Mouse (Mus musculus): ENCODE measurements around the gene Zc2hc1c.

Zc2hc1c gene

GRCm38 (mm10) chr12:85338815-85339214 lies 50.4 kb downstream of the Zc2hc1c start:
- in situ Hi-C loops (cut with MboI, MseI), result no loop called here

DNA sequence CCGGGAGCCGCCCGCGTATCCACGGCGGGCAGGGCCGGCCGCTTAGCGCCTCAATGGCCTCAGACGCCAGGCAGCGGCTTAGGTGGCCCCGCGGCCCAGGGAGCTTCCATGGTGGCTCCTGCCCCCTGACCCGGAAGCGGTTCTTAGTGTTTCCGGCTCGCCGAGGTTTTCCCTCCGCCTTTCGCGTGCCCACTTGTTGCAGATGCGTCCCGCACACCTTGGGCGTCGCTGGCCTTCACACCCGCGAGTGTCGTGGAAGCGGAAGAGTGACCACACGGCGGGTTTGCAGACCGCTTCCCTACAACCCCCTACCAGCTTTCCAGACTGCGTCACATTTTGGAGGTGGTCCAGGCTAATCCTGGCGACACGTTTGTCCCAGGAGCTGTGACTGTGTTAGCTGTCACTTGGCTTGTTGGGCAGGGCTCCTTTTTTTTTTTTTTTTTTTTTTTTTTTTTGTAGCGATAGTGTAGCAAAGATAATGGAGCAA lies 50.9 kb downstream of the Zc2hc1c start, which contains the start of gene Nek9:
Gene Nek9, minus strand, starts transcription at position 120 of the 487 bp plus-strand sequence.
- in situ Hi-C loops (cut with MboI, MseI), result no loop called here

GRCm38 (mm10) chr12:85339947-85340346 lies 51.6 kb downstream of the Zc2hc1c start:
- in situ Hi-C loops (cut with MboI, MseI), result loop anchor here (5.0 kb wide), 2 partner anchors 147 to 322 kb away; no protein-coding TSS in a partner anchor

GRCm38 (mm10) chr12:85341131-85341530 lies 52.7 kb downstream of the Zc2hc1c start:
- in situ Hi-C loops (cut with MboI, MseI), result loop anchor here (5.0 kb wide), 2 partner anchors 146 to 321 kb away; no protein-coding TSS in a partner anchor

GRCm38 (mm10) chr12:85342310-85342709 lies 53.9 kb downstream of the Zc2hc1c start:
- in situ Hi-C loops (cut with MboI, MseI), result loop anchor here (5.0 kb wide), 2 partner anchors 145 to 320 kb away; no protein-coding TSS in a partner anchor

DNA sequence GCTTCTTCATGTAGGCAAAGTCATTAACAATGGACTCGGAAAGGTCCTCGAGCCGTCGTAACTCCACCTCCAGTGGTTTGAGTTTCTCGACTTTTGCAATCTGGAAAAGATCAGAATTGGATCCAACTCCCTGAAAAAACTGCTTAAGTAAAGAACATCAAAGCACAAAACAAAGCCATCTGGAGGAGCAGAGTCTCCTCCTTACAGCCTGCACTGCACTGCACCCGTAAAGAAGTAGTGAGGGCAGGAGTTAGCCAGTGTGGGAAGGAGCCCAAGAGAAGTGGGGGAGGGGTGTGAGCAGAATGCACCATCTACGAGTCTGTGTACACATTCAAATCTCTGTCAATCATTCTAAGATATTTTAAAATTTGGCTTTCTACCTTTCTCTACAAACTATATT lies 55.9 kb downstream of the Zc2hc1c start:
- in situ Hi-C loops (cut with MboI, MseI), result loop anchor here (5.0 kb wide), 2 partner anchors 143 to 318 kb away; no protein-coding TSS in a partner anchor

- in situ Hi-C loops (cut with MboI, MseI), result loop anchor here in 1 of 2 experiments (5.0 kb wide), 1 partner anchor 147 kb away; no protein-coding TSS in a partner anchor
Observed at GRCm38 (mm10) chr12:85345559-85345958, 57.2 kb downstream of the Zc2hc1c start.

DNA sequence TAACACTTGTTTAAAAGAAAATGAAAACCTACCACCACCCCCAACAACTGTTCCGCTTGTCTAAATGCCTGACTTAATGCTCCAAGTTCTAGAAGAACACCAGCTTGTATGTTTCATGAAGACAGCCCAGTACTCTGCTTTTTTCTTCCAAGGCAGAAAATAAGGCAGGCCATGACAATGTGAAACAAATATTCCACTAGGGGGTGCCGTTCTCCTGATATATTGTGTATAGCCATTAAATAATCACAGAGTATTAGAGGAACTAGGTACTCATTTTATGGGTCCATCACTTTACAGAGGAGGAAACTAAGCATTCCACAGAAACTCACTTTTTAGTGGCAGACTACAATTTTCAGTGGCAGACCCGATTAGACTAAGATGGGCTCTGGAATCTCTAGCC lies 58.0 kb downstream of the Zc2hc1c start:
- in situ Hi-C loops (cut with MboI, MseI), result loop anchor here in 1 of 2 experiments (5.0 kb wide), 1 partner anchor 146 kb away; no protein-coding TSS in a partner anchor

GRCm38 (mm10) chr12:85347196-85347595 lies 58.8 kb downstream of the Zc2hc1c start:
- in situ Hi-C loops (cut with MboI, MseI), result loop anchor here in 1 of 2 experiments (5.0 kb wide), 1 partner anchor 145 kb away; no protein-coding TSS in a partner anchor

DNA sequence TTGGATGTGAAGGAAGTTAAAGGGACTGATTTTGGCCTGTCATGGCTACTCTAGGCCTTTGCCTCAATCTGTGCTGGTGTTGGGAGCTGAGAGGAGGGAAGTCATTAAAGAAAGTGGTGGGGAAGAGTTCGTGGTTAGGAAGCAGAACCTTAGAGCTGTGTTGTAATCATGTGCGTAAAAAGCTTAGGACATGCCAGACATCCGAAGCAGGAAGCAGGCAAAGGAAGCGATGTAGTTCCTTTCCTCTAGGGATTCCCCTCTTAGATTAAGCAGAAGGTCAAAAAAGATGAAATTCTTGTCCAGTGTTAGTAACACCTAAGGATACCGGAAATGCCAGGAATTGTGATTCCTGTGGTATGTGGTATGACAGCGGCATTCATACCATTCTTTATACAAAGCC lies 59.9 kb downstream of the Zc2hc1c start:
- in situ Hi-C loops (cut with MboI, MseI), result loop anchor here in 1 of 2 experiments (5.0 kb wide), 1 partner anchor 144 kb away; no protein-coding TSS in a partner anchor

All from T-helper 17 cell (primary cell).